Mouse (Mus musculus) neutrophil, adult 65 days (primary cell): ENCODE measurements around the gene Olfr1434. TPM values are rescaled to one million over a fixed set of nuclear protein-coding genes. Genes with fewer than 3 reads are reported as not detected.

Experiments used
- total RNA-seq: library from RNA; stranded (reverse); gene quantifications from 2 replicates; pipeline ENCODE4 v1.2.4, GENCODE M21; 2023

Olfr1434 gene
- not detected in 2 replicates for total RNA-seq

GRCm38 (mm10) chr19:12279554-12279953 lies at the start of gene Olfr1434:
Gene Olfr1434 (plus strand): TSS chr19:12279854.

GRCm38 (mm10) chr19:12232496-12232895 lies 47.2 kb upstream of the Olfr1434 start, which contains the start of gene Olfr1432:
Gene Olfr1432 (minus strand): TSS chr19:12232596.

DNA sequence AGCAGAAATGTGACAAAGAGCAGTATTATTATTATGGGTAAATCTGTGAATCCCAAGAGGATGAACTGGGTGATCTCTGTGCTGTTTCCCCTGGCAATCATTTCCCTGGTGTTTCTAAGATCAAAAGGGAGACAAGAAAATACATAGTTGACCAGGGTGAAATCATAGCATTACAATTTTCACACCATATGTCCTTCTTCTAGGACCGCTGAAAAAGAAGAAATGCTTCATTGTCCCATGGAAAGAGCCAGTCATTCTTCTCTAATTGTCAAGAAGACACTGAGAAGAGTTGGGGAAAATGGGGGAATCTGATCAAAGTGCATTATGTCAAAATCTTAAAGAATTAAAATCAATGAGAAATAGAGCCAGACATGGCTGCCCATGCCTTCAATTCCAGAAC lies 38.1 kb upstream of the Olfr1434 start, which contains the start of gene Olfr262:
Gene Olfr262, minus strand, starts transcription at position 101 of the 400 bp plus-strand sequence.

DNA sequence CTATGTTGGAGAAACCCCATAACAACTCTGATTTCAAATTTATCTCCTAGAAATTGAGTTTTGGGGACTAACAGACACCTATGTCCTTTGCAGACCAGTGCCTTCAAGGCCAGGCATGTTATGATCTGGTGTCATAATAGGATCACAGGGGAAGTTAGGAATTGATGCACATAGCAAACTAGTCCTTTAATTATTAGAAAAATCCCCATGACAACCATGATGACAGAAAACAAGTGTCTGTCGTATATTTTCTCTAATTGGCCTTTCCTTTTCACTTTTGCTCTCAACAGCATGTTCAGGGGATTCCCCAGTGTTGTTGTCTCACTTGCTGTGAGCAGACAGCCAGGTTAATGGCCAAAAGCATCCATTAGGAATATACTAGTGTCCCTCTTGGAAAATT lies 18.9 kb upstream of the Olfr1434 start, which contains the start of gene Olfr235:
Gene Olfr235, plus strand, starts transcription at position 301 of the 400 bp plus-strand sequence.

DNA sequence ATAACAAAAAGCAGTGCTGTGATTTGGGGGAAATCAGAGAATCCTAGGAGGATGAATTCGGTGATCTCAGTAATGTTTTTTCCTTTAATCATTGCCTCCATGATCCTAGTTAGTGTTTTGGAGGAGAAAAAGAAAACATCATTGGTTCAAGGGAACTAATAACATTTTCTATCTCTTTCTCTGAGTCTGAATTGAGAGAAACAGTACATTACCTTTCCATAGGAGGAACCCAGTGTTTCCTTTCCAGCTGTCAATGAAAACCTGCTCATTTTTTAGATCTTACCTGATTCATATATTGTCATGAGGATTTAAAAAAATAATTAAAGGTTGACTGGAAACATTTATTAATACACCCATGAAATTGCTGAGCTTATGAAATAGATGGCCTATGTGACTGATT lies 19.4 kb downstream of the Olfr1434 start, which contains the start of gene Olfr1436:
Gene Olfr1436, minus strand, starts transcription at position 101 of the 400 bp plus-strand sequence.

GRCm38 (mm10) chr19:12325001-12325400 lies 45.3 kb downstream of the Olfr1434 start, which contains the start of gene Olfr1437:
Gene Olfr1437 (minus strand): TSS chr19:12325101.

Other genes with a start within 250 kb of the Olfr1434 start
- not detected in 2 replicates for gene Olfr1423, start 238.5 kb upstream of the Olfr1434 start, total RNA-seq
- gene Olfr1424, start 217.2 kb upstream of the Olfr1434 start, total RNA-seq = not detected in 2 replicates
- gene Olfr1425, start 202.1 kb upstream of the Olfr1434 start, total RNA-seq = not detected in 2 replicates
- not detected in 2 replicates for gene Olfr1426, start 187.8 kb upstream of the Olfr1434 start, total RNA-seq
- not detected in 2 replicates for gene Olfr1427, start 176.5 kb upstream of the Olfr1434 start, total RNA-seq
- not detected in 2 replicates for gene Olfr1428, start 164.0 kb upstream of the Olfr1434 start, total RNA-seq
- gene Olfr76, start 156.7 kb upstream of the Olfr1434 start, total RNA-seq = not detected in 2 replicates
- not detected in 2 replicates for gene Olfr1555-ps1, start 109.7 kb upstream of the Olfr1434 start, total RNA-seq
- gene Olfr1431, start 79.2 kb upstream of the Olfr1434 start, total RNA-seq = not detected in 2 replicates
- not detected in 2 replicates for gene Olfr1432, start 47.3 kb upstream of the Olfr1434 start, total RNA-seq
- not detected in 2 replicates for gene Olfr262, start 38.2 kb upstream of the Olfr1434 start, total RNA-seq
- not detected in 2 replicates for gene Olfr235, start 18.8 kb upstream of the Olfr1434 start, total RNA-seq
- gene Olfr1436, start 19.3 kb downstream of the Olfr1434 start, total RNA-seq = not detected in 2 replicates
- not detected in 2 replicates for gene Olfr1437, start 45.2 kb downstream of the Olfr1434 start, total RNA-seq
- gene Olfr1438-ps1, start 56.1 kb downstream of the Olfr1434 start, total RNA-seq = not detected in 2 replicates
- gene Olfr1440, start 107.4 kb downstream of the Olfr1434 start, total RNA-seq = not detected in 2 replicates
- gene Olfr1441, start 137.6 kb downstream of the Olfr1434 start, total RNA-seq = not detected in 2 replicates
- not detected in 2 replicates for gene Pfpl, start 148.1 kb downstream of the Olfr1434 start, total RNA-seq
- 615 and 619 TPM in 2 replicates for gene Mpeg1, start 180.9 kb downstream of the Olfr1434 start, total RNA-seq
- gene Dtx4, start 221.6 kb downstream of the Olfr1434 start, total RNA-seq = 17.6 and 20.5 TPM in 2 replicates